Mouse (Mus musculus): Measurements from ENCODE around the gene 9030025P20Rik.
"Not testable (repeated sequence)": the region's sequence is repeated elsewhere in the genome, so short reads cannot be mapped to it uniquely, and the experiment has no call there.

DNA sequence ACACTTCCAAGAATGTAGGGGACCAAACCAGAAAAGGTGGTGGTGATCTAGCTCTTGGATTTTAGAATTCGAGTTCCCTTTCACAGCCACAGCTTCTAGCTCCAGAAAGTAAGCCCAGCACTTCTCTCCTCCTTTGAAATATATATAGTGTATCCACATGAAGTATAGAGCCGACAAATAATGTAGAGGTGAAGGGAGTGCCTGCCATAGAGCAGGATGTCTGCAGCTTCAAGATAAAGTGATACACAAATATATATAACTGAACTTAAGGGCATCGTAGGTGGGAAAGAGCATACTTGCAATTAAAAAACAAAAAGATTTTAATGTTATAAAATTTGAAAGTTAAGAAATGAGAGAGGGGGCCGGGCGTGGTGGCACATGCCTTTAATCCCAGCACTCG, 47.2 kb downstream of the 9030025P20Rik start:
- TF ChIP-seq CTCF (IDR thresholded peaks at IDR 0.05; ENCODE audit: low read depth, low read length); POLR2A (IDR thresholded peaks at IDR 0.05; ENCODE audit: borderline replicate concordance, low read depth, low read length): not testable (repeated sequence)
